Mouse (Mus musculus): ENCODE measurements around the gene Pxn.
A peak's percentile ranks its signal among the peaks of the same experiment; 100 is the strongest.

Pxn gene

GRCm38 (mm10) chr5:115529742-115530446 is 23.4 kb downstream of the Pxn start:
- DNase-seq: no peak

- DNase-seq: peak; percentile 91
Observed at GRCm38 (mm10) chr5:115530447-115530809, 24.0 kb downstream of the Pxn start.

GRCm38 (mm10) chr5:115531671-115532270 is 25.3 kb downstream of the Pxn start:
- peak; percentile 80 for DNase-seq

- no peak for DNase-seq
Observed at GRCm38 (mm10) chr5:115534290-115534731, 27.8 kb downstream of the Pxn start.

- DNase-seq: no peak
Observed at GRCm38 (mm10) chr5:115534856-115535255, 28.4 kb downstream of the Pxn start.

GRCm38 (mm10) chr5:115535635-115536034 is 29.2 kb downstream of the Pxn start:
- no peak for DNase-seq

GRCm38 (mm10) chr5:115538017-115538692 is 31.7 kb downstream of the Pxn start:
- peak; percentile 59 for DNase-seq

GRCm38 (mm10) chr5:115538693-115539043 is 32.2 kb downstream of the Pxn start:
- peak; percentile 91 for DNase-seq

GRCm38 (mm10) chr5:115542635-115543384 is 36.3 kb downstream of the Pxn start:
- DNase-seq: no peak

- DNase-seq: peak; percentile 84
Observed at GRCm38 (mm10) chr5:115543509-115544253, 37.2 kb downstream of the Pxn start.

GRCm38 (mm10) chr5:115544655-115545185 is 38.2 kb downstream of the Pxn start:
- no peak for DNase-seq

GRCm38 (mm10) chr5:115545636-115546035 is 39.2 kb downstream of the Pxn start:
- no peak for DNase-seq

GRCm38 (mm10) chr5:115546536-115546935 is 40.1 kb downstream of the Pxn start:
- DNase-seq: peak; percentile 68

- DNase-seq: no peak
Observed at GRCm38 (mm10) chr5:115547014-115547413, 40.5 kb downstream of the Pxn start.

- peak; percentile 54 for DNase-seq
Observed at GRCm38 (mm10) chr5:115547421-115547820, 40.9 kb downstream of the Pxn start.

GRCm38 (mm10) chr5:115548501-115549285 is 42.2 kb downstream of the Pxn start:
- DNase-seq: peak; percentile 40

- peak; percentile 25 for DNase-seq
Observed at GRCm38 (mm10) chr5:115550482-115551005, 44.1 kb downstream of the Pxn start.

- DNase-seq: no peak
Observed at GRCm38 (mm10) chr5:115551386-115551785, 44.9 kb downstream of the Pxn start.

GRCm38 (mm10) chr5:115551799-115552198 is 45.3 kb downstream of the Pxn start:
- no peak for DNase-seq

GRCm38 (mm10) chr5:115553801-115554420 is 47.4 kb downstream of the Pxn start:
- no peak for DNase-seq
